Mouse (Mus musculus): ENCODE data around the gene Spint2.

DNA sequence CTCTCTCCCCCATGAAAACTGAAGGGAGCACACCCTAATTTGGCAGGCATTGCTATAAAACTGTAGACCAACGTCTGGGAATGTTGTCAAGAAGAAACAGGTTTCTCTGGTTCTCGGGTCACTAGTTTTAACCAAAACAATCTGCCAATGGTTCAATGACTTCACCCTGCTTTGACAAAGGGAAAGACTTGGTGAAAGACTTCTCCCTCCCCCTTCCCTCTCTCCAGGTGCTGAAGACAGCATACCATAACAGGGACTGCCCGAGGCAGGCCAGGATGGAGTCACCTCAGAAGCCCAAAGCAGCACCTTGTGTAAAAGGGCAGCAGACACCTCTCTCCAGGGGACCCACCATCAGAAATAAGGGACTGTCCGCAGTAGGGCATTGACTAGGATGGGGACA, 14.8 kb downstream of the Spint2 start:
- no peak for TF ChIP-seq CTCF (IDR thresholded peaks at IDR 0.05; ENCODE audit: low read depth)
- no peak for TF ChIP-seq EP300 (IDR thresholded peaks at IDR 0.05; ENCODE audit: low read depth)
